In the genomic region with DNA sequence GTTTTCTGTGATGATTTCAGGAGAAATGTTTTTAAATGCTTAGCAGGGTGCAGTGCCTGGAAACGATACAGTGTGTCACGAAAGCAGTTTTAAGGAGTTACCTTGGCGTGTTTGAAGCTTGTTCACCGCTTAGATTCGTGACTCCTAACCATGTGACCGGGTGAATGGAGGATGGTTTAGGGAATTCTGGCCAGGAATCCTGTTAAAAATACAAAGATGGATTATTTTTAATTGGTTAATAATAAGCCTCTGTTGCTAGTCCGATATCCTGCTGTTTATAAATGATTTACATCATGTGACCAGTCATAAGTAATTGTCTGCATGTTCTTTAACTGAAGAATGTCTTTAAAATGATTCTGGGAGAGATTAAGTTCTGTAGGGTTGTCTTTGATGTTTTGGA, we compare ENCODE assay signal across 8 mouse cellular contexts. TPM values are rescaled to one million over a fixed set of nuclear protein-coding genes. Genes with fewer than 3 reads are reported as not detected.
DNase-seq lines count a peak whose midpoint lies in the region; ATAC-seq and TF ChIP-seq lines count a peak whose summit lies in the region.

No protein-coding gene starts in this region.

- peaks cover 13% of the 10 kb centered on the region for H3K4me1 ChIP-seq in kidney, embryonic 14.5 days (ENCODE audit: control insufficient read depth, insufficient read depth, low read length)
- H3K4me1 ChIP-seq in intestine, embryonic 14.5 days (replicated peaks; ENCODE audit: control insufficient read depth, insufficient read depth, low read length): peaks cover 21% of the 10 kb centered on the region
- peaks cover 13% of the 10 kb centered on the region for H3K4me1 ChIP-seq in midbrain, postnatal 0 days (ENCODE audit: insufficient read depth, low read length)

- TF ChIP-seq CTCF in brain, embryonic 14.5 days (IDR thresholded peaks at IDR 0.05; ENCODE audit: borderline replicate concordance, extremely low read depth, insufficient read depth, insufficient read length): no peak
- no peak for TF ChIP-seq CTCF in midbrain, postnatal 0 days (IDR thresholded peaks at IDR 0.05)

- peak overlapping the region; percentile 100 for H3K9ac ChIP-seq in kidney, embryonic 14.5 days (ENCODE audit: low read depth, low read length)
- peak overlapping the region; percentile 99 for H3K9ac ChIP-seq in intestine, embryonic 14.5 days (ENCODE audit: low read length)
- H3K9ac ChIP-seq in midbrain, postnatal 0 days (replicated peaks; ENCODE audit: low read length, poor library complexity, severe bottlenecking): peak overlapping the region; percentile 99

- H3K4me2 ChIP-seq in kidney, embryonic 14.5 days (replicated peaks; ENCODE audit: low read depth, low read length): peak overlapping the region; percentile 43
- H3K4me2 ChIP-seq in intestine, embryonic 14.5 days (ENCODE audit: low read length): peak overlapping the region; percentile 92
- peak overlapping the region; percentile 51 for H3K4me2 ChIP-seq in midbrain, postnatal 0 days (ENCODE audit: low read depth, low read length, poor library complexity, severe bottlenecking)

- H3K9me3 ChIP-seq in kidney, embryonic 14.5 days (ENCODE audit: control insufficient read depth, low read length): no peaks in the 10 kb centered on the region
- H3K9me3 ChIP-seq in intestine, embryonic 14.5 days (ENCODE audit: control insufficient read depth, low read length): no peaks in the 10 kb centered on the region
- no peaks in the 10 kb centered on the region for H3K9me3 ChIP-seq in midbrain, postnatal 0 days (ENCODE audit: low read length)

- H3K36me3 ChIP-seq in kidney, embryonic 14.5 days (ENCODE audit: control insufficient read depth, insufficient read depth, low read length): no peaks in the 10 kb centered on the region
- no peaks in the 10 kb centered on the region; the same call in 1 of the 2 replicates for H3K36me3 ChIP-seq in intestine, embryonic 14.5 days (ENCODE audit: control insufficient read depth, insufficient read depth, low read length)
- H3K36me3 ChIP-seq in midbrain, postnatal 0 days (ENCODE audit: insufficient read depth, low read length): no peaks in the 10 kb centered on the region

- peak overlapping the region; percentile 97 for H3K27ac ChIP-seq in kidney, embryonic 14.5 days (ENCODE audit: low read depth, low read length)
- peak overlapping the region; percentile 96 for H3K27ac ChIP-seq in intestine, embryonic 14.5 days (ENCODE audit: low read depth)
- H3K27ac ChIP-seq in midbrain, postnatal 0 days (ENCODE audit: low read depth, low read length): peak overlapping the region; percentile 99; the same call in 1 of the 2 replicates

- under 1% methylated on average over 7 of the region's 7 CpGs for WGBS in kidney, embryonic 14.5 days
- WGBS in intestine, embryonic 14.5 days: under 1% methylated on average over 7 of the region's 7 CpGs
- WGBS in midbrain, postnatal 0 days: 1% methylated on average over 7 of the region's 7 CpGs

- no peak for ATAC-seq in kidney, embryonic 14.5 days (ENCODE audit: low FRiP score, low TSS enrichment)
- no peak for ATAC-seq in intestine, embryonic 14.5 days (replicated peaks; ENCODE audit: low FRiP score, low TSS enrichment, low read depth)
- ATAC-seq in midbrain, postnatal 0 days (ENCODE audit: low FRiP score): no peak
- ATAC-seq in erythroid progenitor cell, adult 5-6 weeks (replicated peaks; ENCODE audit: low FRiP score, poor library complexity, severe bottlenecking): no peak

- no peak for DNase-seq in kidney, adult 18-20 months
- peak; percentile 38 for DNase-seq in brain, embryonic 14.5 days (ENCODE audit: low read depth)
- DNase-seq in intestine, embryonic 14.5 days (ENCODE audit: low spot score): no peak
- no peak for DNase-seq in midbrain, postnatal 0 days (ENCODE audit: low spot score)
- DNase-seq in spleen, adult 18-20 months: no peak
- DNase-seq in cerebellum, postnatal 14 days: no peak

- peak overlapping the region; percentile 90 for H3K4me3 ChIP-seq in kidney, embryonic 14.5 days (ENCODE audit: low read length)
- H3K4me3 ChIP-seq in intestine, embryonic 14.5 days (ENCODE audit: low read depth, low read length): peak overlapping the region; percentile 95
- H3K4me3 ChIP-seq in midbrain, postnatal 0 days (ENCODE audit: low read depth, low read length): peak overlapping the region; percentile 95

- no peaks in the 10 kb centered on the region for H3K27me3 ChIP-seq in kidney, embryonic 14.5 days (ENCODE audit: control insufficient read depth, insufficient read depth, low read length)
- H3K27me3 ChIP-seq in intestine, embryonic 14.5 days (replicated peaks; ENCODE audit: control insufficient read depth, insufficient read depth, low read length): no peaks in the 10 kb centered on the region
- no peaks in the 10 kb centered on the region for H3K27me3 ChIP-seq in midbrain, postnatal 0 days (ENCODE audit: insufficient read depth, low read length)

- TF ChIP-seq POLR2A in brain, embryonic 14.5 days (IDR thresholded peaks at IDR 0.05; ENCODE audit: borderline replicate concordance, extremely low read depth, insufficient read depth, insufficient read length, poor library complexity, severe bottlenecking): no peak

RNA-seq across cellular contexts. Expression of gene Pum2, which starts 1.4 kb away (rescaled TPM):
- polyA plus RNA-seq in kidney, embryonic 14.5 days (2014; fragmentation: Nextera tagmentation; extraction: Ambion mirVana): 62.8 and 71.9 TPM in 2 replicates
- 90.7 and 99.7 TPM in 2 replicates for polyA plus RNA-seq in brain, embryonic 14.5 days (2012; rRNA removed)
- 59.2 and 71.8 TPM in 2 replicates for polyA plus RNA-seq in intestine, embryonic 14.5 days (2014; fragmentation: Nextera tagmentation; extraction: Ambion mirVana)
- 117 and 123 TPM in 2 replicates for total RNA-seq in midbrain, postnatal 0 days (2014; rRNA removed)
- polyA plus RNA-seq in midbrain, postnatal 0 days (2015; fragmentation: Nextera tagmentation; extraction: Ambion mirVana): 35.2 and 35.3 TPM in 2 replicates
- total RNA-seq in erythroid progenitor cell, adult 5-6 weeks (2015; ENCODE audit: low replicate concordance): 94.1 and 135 TPM in 2 replicates
- 106 and 142 TPM in 2 replicates for total RNA-seq in erythroid progenitor cell, adult 5-6 weeks (2017; ENCODE audit: low replicate concordance)
